In genomic region chr17:32113523-32114421, GRCm38 (mm10) we compare ENCODE assay signal across 8 mouse cellular contexts. TPM values are rescaled to one million over a fixed set of nuclear protein-coding genes. Genes with fewer than 3 reads are reported as not detected.
DNase-seq lines count a peak whose midpoint lies in the region; ATAC-seq and TF ChIP-seq lines count a peak whose summit lies in the region.

No protein-coding gene starts in this region.

- H3K4me1 ChIP-seq in kidney, adult 2 months (ENCODE audit: control insufficient read depth, insufficient read depth, low read length) = peaks cover 34% of the 10 kb centered on the region
- H3K4me1 ChIP-seq in liver, embryonic 16.5 days (ENCODE audit: control insufficient read depth, low read depth, low read length) = peaks cover 92% of the 10 kb centered on the region
- H3K4me1 ChIP-seq in neural tube, embryonic 11.5 days (ENCODE audit: control insufficient read depth, insufficient read depth, low read length) = peaks cover 14% of the 10 kb centered on the region

- no peaks in the 10 kb centered on the region for H3K36me3 ChIP-seq in kidney, adult 2 months (ENCODE audit: control insufficient read depth, insufficient read depth, low read length)
- H3K36me3 ChIP-seq in liver, embryonic 16.5 days (ENCODE audit: control insufficient read depth, insufficient read depth) = no peaks in the 10 kb centered on the region
- no peaks in the 10 kb centered on the region for H3K36me3 ChIP-seq in neural tube, embryonic 11.5 days (ENCODE audit: control insufficient read depth, insufficient read depth, low read length)

- no peaks in the 10 kb centered on the region for H3K9me3 ChIP-seq in liver, embryonic 16.5 days (replicated peaks; ENCODE audit: control insufficient read depth, low read length)
- no peaks in the 10 kb centered on the region for H3K9me3 ChIP-seq in neural tube, embryonic 11.5 days (ENCODE audit: control insufficient read depth, low read length)

- peak overlapping the region; percentile 61 for H3K4me3 ChIP-seq in kidney, adult 2 months (ENCODE audit: insufficient read depth, low read depth, low read length)
- peak overlapping the region; percentile 75 for H3K4me3 ChIP-seq in liver, embryonic 16.5 days (ENCODE audit: low read depth, low read length)
- peak overlapping the region; percentile 42 for H3K4me3 ChIP-seq in neural tube, embryonic 11.5 days (ENCODE audit: low read depth, low read length)

- peak overlapping the region; percentile 80 for H3K9ac ChIP-seq in liver, embryonic 16.5 days (ENCODE audit: low read depth, low read length)
- H3K9ac ChIP-seq in neural tube, embryonic 11.5 days (ENCODE audit: low read length) = peak overlapping the region; percentile 57

- no peak for TF ChIP-seq POLR2A in kidney, adult 2 months (IDR thresholded peaks at IDR 0.05; ENCODE audit: low read depth, low read length)

- H3K4me2 ChIP-seq in liver, embryonic 16.5 days (ENCODE audit: low read depth, low read length) = peak overlapping the region; percentile 99
- H3K4me2 ChIP-seq in neural tube, embryonic 11.5 days (ENCODE audit: low read depth) = peak overlapping the region; percentile 98

- H3K27me3 ChIP-seq in kidney, adult 2 months (replicated peaks; ENCODE audit: control insufficient read depth, insufficient read depth, low read length) = no peaks in the 10 kb centered on the region
- no peaks in the 10 kb centered on the region for H3K27me3 ChIP-seq in liver, embryonic 16.5 days (ENCODE audit: control insufficient read depth, insufficient read depth, low read depth, low read length)
- H3K27me3 ChIP-seq in neural tube, embryonic 11.5 days (ENCODE audit: control insufficient read depth, insufficient read depth, low read length) = 0 out of 2 replicates have a peak, but pooled peaks cover 9% of the 10 kb centered on the region

- WGBS in kidney, adult 2 months = 2% methylated on average over 56 of the region's 56 CpGs
- 1% methylated on average over 56 of the region's 56 CpGs for WGBS in liver, embryonic 16.5 days (ENCODE audit: insufficient replicate concordance)
- under 1% methylated on average over 56 of the region's 56 CpGs for WGBS in neural tube, embryonic 11.5 days

- DNase-seq in spleen, adult 12 weeks (ENCODE audit: low spot score) = peak; percentile 48
- DNase-seq in spleen, postnatal 14 days (ENCODE audit: low spot score in 2 of 2) = no peak
- DNase-seq in embryo, embryonic 9.5 days (ENCODE audit: extremely low spot score) = peak; percentile 63
- peak; percentile 65 for DNase-seq in heart, adult 8-10 months (ENCODE audit: low spot score)
- peak; percentile 96 for DNase-seq in kidney, adult 2 months
- DNase-seq in neural tube, embryonic 11.5 days (ENCODE audit: low spot score) = peak; percentile 67
- DNase-seq in thymus, postnatal 10 days (ENCODE audit: low spot score in 2 of 2) = peak; percentile 70 to 71

- TF ChIP-seq CTCF in kidney, adult 2 months (conservative IDR thresholded peaks at IDR 0.05; ENCODE audit: insufficient read depth, insufficient read length, low read depth, low read length) = no peak

- peak overlapping the region; percentile 92 for H3K27ac ChIP-seq in kidney, adult 2 months (ENCODE audit: insufficient read depth, low read depth, low read length)
- peak overlapping the region; percentile 76 for H3K27ac ChIP-seq in liver, embryonic 16.5 days (ENCODE audit: low read length)
- H3K27ac ChIP-seq in neural tube, embryonic 11.5 days (ENCODE audit: low read depth, low read length) = no peak overlapping the region

- ATAC-seq in liver, embryonic 16.5 days (ENCODE audit: low read depth) = peak; percentile 70
- ATAC-seq in neural tube, embryonic 11.5 days (ENCODE audit: insufficient read depth, low FRiP score, low TSS enrichment) = peak; percentile 37; the same call in 1 of the 2 replicates

RNA-seq across cellular contexts. Expression of gene Notch3, which starts 52.9 kb away (rescaled TPM):
- 10 to 100 TPM; 18.6 to 24.9 (median 21.6) TPM for total RNA-seq in heart, adult 8-10 months (2022)
- 12.0 and 16.9 TPM in 2 replicates for polyA plus RNA-seq in kidney, adult 2 months (2012; rRNA removed)
- 0.42 and 0.73 TPM in 2 replicates for polyA plus RNA-seq in liver, embryonic 16.5 days (2015; fragmentation: Nextera tagmentation; extraction: Ambion mirVana)
- polyA plus RNA-seq in neural tube, embryonic 11.5 days (2014; fragmentation: Nextera tagmentation; extraction: Ambion mirVana) = 19.1 and 19.8 TPM in 2 replicates

Comparison
In these comparisons a context has a peak if more than half of its experiments do, and no peak if none do; other contexts are left out.
1. DNase-seq: peak in spleen, adult 12 weeks (single experiment), embryo, embryonic 9.5 days (single experiment), heart, adult 8-10 months (single experiment), kidney, adult 2 months (single experiment), neural tube, embryonic 11.5 days (single experiment) and thymus, postnatal 10 days (2 of 2); none in spleen, postnatal 14 days (0 of 2).
2. Peak in every context shown above with its lines, with median percentiles within 50 percentile points of each other: H3K4me3 ChIP-seq.